Mouse (Mus musculus): ENCODE measurements at regions not wholly inside any gene's neighbourhood (a gene's known extent, or its start where the extent isn't known, plus 50 kb on each side); places are given as distances from the start of the nearest gene placed in this dataset.
"Not testable (repeated sequence)": the region's sequence is repeated elsewhere in the genome, so short reads cannot be mapped to it uniquely, and the experiment has no call there.

DNA sequence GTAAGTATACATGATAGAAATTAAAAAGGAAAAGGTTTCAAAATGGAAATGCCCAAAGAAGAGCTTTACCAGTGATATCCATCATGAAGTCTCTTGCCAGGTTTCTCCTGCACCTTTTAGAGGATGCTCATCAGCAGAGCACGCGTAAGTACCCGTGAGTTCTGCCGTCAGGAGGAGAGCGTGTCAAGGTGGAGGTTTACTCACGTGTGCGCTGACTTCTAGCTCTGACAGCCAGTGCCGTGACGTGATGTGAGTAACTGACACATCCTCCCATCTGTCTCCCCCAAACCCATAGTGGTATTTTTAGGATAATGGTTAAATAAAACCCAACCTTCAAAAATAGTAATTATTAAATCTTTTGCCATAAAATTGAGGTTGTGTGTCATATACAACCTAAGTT lies 55.3 kb downstream of the Adra2a start:
- DNase-seq: no peak

DNA sequence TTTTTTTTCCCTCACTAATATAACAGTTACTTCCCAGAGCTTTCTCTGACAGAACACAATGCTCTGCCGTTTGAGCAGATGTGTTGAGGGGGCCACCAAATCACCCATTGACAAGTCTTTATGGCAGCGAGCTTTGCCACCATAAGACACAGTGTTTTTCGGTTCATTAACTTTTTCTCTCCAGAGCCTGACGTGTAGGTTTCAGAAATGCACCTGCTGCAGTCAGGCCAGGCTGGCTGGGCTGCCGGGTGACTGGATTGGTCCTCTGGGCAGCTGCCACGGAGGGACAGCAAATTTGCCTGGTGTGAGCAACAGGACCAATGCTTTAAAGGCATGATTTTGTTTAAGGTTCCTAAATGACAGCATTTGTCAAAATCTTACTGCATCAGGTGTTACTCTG lies 55.8 kb downstream of the Adra2a start:
- DNase-seq: no peak

DNA sequence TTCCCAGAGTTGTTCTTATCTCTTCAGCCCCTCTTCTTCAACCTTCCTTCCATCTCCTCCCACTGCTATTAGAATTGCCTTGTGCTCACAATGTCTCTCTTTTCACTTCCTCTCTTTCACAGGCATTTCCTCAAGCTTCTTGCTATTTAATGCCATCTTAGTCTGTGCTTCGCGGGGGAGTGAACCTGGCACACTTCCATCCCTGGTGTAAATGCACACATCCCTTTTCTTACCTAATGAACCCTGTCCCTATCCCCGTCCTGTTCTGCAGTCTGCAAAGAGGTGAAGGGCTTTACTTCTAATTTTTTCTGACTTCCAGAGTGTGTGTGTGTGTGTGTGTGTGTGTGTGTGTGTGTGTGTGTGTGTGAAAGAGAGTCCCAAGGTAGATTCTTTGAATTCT lies 62.6 kb downstream of the Adra2a start:
- no peak for DNase-seq

DNA sequence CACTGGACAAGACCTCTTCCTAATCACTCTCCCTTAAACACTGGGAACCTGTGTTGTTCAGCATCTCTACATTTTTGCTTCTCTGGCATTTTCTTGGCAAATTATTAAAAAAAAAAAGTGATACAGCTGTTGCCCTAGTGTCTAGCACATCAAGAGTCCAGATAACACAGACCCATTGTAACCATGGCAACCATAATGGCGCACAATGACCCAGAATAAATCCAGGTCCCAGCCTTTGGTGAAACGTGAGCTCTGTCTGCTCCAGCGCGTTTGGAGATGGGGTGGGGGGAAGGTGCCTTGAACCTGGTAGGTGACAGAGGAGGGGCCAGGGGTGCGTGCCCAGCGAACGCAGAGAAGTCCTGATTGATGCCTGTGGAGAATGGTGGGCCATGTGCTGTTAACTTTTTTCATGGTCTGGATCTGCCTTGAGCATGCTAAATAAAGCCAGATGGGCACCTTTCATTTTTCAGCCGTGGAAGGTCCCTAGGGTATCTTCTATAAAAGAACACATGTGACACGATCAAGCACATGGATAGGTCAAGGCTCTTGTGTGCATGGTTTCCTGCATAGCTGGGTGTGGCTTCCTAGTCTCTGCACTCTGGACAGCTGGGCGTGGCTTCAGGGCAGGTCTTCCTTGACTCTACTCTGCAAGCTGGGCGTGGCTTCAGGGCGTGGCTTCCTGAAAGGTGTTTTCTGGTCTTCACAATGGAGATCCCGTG lies 63.3 kb downstream of the Adra2a start:
- no peak for DNase-seq

DNA sequence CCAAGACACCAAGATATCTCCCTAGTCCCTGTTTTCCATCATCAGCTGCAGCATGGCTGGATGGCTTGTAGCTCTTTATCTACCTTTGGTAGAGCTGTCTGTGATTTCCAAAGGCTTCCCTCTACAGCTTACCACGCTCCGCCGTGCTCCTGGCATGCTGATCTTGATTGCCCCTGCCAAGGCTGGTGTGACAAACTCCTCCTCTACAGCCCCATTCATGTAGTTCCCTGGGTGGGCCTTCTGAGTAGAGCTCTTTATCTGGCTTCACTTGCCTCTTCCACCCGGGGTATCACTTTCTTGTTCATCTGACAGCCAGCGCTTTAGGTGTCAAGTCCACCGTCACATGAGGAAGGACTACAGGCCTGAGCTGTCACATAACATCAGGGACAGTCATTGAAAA lies 66.1 kb downstream of the Adra2a start:
- no peak for DNase-seq

DNA sequence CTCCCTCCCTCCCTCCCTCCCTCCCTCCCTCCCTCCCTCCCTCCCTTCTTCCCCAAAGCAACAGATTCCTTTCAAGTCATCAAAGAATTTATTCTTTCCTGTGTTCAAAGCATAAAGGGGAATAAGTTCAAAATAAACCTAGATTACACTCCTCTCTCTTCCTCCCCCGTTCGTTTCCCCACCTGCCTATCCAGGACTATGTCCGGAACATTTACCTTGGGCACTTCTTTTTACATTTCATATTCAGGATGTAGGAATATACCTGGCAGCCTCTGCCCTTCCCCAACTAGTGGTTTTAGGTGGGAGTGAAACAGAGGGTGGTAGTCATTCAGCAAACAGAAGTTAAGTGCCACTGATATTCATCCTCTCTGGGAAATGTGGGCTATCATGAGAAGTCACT lies 68.7 kb downstream of the Adra2a start:
- no peak for DNase-seq

DNA sequence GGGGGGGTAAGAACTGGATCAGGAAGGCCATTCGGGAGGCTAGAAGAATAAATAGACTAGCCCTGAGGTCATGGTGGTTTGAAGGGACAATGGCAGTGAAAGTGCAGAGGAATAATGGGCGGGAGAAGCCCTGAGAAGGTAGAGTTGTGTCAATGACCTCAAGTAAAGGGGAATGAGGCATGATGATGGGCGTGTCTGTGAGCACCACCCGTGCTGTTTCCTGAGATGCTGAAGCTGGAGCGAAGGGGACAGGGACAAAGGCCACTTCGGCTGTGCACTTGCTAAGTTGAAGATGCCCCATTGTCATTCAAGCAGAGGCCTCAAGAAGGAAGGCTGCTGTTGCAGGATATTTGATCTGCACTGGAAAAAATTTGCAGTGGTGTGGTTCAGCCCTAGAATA lies 69.5 kb downstream of the Adra2a start:
- no peak for DNase-seq

DNA sequence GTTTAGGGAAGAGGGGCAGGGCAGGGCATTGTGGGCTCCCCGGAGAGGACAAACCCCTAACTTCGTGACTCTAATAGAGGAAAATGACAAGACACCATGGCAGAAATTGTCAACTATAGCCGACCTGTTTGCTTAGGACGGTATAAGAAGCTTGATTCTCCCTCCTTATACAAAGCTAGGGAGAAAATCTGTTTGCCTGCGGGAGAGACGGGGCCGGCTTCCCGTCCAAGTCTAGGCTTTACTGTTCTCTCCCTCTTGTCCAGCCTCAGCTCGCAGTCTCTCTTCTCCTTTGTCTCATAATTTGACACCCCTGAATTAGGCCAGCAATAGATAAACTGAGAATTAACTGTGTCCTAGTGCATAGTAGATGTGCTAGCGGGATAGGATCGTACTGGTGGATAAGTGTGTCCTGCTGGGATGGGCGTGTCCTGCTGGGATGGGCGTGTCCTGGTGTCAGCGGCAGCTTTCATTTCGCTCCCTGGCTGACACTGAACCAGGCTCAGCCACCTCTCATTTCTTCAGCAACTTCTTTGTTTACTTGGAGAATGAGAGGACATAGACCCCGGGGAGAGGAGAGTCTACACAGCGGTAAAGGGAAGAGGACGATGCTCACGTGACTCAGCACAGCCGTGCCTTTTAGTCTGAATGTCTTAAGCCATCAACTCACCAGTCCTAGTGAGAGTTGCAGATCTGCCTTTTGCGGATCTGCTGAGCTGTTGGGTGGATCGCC lies 70.8 kb downstream of the Adra2a start:
- peak; percentile 50 to 59 for DNase-seq

DNA sequence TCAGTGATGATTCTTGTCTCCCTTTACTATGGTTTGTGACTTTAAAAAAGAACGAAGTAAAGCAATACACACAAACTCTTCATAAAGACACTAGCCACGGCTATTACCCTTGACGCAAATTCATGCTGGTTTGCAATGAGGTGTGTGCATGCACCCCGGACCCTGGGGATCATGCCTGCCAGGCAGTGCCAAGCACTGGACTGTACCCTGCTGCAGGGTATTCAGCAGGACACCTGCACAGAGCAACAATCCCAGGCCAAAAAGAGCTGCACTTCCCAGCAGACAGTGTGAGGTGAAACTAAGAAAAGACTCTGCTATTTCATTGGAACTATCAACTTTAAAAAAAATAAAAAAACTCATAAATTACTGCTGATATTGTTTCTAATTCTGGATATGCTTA lies 71.4 kb downstream of the Adra2a start:
- DNase-seq: no peak

DNA sequence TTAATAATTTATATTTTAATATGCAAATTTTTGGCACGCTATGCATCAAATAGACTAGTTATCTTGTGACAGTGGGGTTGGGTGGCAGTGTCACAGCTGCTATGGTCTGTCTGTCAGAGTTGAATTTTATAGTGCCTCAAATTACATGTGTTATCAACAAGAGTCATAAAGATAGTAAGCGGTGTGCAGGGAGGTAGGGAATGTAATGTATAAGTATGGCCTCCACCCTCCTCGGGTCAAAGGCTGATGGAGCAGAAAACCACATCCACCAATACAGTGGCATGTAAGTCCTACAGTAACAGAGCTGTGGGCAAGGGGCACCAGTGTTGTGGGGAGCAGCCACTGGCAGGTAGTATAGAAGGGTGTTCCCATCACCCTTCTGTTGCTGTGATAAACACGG lies 72.9 kb downstream of the Adra2a start:
- DNase-seq: no peak

DNA sequence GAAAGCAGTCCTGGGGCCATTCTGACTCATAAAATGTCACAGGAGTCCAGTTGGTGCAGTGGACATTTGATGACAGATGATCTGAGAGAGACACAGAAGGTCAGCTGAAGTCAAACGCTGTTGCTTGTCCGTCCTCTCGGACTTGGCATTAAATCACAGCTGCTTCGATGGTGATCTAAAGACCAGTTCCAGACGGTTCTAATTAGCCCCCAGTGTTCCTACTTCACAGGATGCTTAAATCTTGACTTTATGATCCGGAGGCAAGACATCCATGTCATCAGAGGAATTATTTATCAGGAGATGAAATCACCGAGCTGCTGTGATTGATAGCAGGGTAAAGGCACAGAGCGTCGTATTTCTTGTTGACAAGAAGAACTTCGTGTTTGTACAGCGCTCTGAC lies 73.7 kb downstream of the Adra2a start:
- DNase-seq: no peak

DNA sequence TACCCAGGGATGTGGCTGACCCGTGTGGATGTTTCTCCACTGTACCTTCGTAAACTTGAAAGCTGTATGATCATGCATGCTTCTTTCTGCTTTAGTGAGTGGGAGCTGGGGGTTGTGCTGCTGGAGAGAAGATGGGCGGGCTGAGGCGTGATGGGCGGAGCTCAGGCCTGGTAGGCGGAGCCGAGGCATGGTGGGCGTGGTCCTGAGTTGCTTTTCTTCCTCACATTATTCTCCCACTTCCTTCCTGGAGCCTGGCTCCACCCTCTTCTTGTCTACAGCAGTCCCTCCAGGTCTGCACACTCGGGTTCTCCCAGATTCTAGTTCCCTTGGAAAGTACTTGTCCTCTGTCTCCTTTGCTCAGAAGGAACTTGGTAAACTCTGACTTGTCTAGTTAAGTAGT lies 79.6 kb downstream of the Adra2a start:
- DNase-seq: no peak

DNA sequence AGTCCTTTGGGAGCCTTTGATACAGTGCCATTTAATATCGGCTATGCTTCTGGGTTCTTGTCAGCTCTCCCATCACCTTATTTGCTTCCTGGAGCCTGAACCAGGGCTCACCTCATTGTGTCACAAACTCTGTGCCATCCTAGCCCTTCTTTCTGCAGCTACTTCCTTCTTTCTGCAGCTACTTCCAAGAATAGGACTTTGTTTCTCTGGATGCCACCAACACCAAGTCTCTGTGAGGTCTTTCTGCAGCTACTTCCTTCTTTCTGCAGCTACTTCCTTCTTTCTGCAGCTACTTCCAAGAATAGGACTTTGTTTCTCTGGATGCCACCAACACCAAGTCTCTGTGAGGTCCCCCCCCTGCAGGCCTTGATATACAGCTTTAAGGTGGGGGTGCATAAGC lies 107.8 kb downstream of the Adra2a start:
- not testable (repeated sequence) for DNase-seq

DNA sequence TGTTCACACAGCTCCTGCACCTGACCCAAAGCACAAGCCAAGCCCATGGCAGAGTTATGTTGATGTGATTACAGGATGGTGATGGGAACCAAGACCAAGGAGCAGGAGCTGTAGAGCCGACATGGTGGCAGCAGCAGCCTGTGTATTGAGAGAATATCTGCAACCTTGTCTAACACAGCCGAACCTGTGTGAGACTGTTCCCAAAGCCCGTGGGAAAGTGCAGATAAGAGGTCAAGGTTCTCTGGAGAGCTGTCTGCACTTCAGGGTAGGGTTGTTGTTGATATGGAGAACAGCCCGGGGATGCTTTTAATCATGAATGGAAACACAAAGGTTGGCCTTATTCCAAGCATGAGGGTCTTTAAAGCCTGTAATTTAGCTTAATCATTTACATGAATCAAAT lies 110.4 kb downstream of the Adra2a start:
- DNase-seq: no peak

DNA sequence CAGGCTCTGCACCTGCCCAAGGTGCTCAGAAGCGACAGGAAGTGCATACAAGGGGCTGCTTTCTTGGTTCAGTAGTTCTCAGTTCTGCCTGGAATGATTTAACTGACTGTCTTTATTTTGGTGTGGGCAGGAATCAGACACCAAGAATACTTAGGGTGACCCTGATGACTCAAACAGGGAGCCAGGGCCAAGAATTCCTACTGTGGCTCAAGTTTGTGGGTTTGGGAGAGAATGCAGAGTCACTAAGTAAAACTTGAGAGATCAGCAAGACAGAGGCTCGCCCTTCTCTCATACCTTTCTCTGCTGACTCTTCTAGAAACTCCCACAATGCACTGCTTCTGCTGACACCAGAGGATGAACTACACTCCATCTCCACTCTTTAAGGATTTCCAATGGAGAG lies 126.4 kb downstream of the Adra2a start:
- DNase-seq: no peak

DNA sequence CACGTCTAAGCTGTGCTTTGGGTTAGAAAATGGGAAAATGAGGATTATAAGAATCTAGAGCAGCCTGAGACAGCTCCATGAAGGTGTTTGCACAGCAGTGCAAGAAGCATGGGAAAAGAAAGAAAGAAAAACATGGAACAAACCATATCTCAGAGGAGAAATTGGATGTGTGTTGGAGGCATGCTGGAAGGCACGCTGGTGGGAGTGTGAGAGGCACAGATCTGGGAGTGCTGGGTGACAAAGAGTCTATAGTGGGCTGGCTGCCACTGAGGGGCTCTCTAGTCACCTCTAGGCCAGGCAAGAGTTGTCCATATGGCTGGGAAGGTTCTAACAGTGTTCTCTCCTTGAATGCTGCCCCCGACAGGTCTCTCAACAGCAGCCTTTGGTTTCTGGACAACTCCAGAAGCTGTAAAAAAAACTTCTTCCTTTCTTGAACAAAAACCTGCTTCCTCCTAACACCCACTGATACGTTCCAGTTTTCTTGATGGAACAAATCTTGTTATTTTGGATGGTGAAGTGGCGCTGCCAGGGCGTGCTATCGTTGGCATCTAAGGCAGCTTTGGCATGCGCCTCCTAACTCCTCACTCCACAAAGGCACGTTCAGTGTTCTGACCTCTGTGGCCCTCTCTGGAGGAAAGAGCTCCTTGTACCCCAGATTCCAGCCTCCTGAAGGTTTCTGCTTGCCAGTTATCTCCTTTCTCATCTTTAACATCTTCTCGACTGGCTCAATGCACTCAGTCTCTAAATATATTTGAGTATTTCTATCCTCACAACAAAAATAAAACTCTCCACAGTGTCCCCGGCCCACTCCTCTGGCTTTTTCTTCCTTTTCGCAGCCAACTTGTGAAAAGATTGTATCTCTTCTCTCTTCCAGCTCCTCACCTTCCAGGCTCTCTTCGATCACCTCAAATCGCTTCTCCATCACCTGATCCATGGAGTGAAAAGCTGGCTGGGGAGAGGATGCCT lies 130.4 kb downstream of the Adra2a start:
- no peak for DNase-seq

DNA sequence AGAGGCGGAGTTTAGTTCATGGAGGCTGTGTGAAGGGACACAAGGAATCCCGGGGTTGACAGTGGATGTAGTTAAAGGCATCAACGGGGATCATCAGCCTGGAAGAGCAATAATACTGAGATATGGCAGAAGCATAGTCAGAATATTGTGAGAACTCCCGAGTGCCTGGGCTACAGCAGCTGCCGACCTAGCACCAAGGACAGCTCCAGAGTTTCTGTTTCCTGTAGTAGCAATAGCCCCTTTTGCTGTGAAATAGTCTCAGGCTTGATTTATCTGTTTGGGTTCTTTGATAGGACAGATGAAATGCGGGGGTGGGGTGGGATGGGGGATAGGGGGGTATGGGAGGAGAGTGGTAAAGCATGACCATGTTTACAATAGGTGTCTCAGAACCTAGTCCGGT lies 131.8 kb downstream of the Adra2a start:
- DNase-seq: no peak

DNA sequence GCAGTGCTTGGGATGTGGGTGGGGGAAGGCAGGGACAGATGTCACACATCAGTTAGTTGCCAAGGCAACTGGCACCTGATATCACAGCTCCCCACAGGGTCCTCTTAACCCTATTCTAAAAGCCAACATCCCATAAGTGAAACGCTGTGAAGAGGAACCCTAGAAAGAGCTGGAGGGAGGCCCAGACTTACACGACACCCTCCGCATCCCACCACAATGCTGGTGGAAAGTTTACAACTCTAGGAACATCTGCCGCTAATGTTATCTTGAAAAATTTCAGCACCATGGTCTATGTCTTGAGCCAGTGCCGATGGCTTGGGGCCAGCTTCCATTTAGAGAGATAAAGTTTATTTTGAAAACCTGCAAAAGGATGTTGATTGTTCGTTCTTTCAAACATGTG lies 133.5 kb downstream of the Adra2a start:
- no peak for DNase-seq

DNA sequence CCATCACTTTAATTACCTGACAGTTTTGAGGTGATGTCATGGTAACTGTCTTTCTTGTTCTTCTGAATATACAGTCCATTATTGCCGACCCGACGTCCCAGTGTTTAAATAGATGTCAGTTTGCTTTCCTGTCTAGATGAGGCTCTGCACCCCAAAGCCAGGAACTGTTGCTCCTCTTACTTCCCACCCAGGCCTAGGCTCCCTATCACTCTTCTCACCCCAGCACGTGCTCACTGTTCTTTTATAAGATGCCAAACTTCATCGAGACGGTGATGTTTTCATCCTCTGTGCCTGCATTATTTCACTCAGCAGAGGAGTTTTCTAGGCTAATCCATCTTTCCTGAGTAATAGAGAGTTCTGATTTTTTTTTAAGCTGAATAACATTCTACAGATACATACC lies 156.5 kb downstream of the Adra2a start:
- no peak for DNase-seq

DNA sequence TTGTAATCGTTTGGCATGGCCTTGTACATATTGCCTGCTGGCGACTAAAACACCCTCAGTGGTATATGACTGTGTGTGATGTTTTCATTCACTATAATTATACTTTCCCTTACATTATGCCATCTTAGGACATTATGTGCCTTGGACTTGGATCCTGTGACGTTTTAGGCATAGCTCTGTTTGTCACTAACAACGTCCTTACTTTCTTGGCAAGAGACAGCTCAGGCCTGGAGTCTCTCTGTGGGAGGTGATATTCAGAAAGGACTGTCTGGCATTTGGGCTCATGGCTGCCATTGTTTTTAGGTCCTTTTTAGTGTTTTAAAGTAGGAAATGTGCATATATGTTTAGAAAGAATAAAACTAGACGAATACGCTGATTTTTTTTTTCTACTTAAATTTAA lies 158.5 kb downstream of the Adra2a start:
- no peak for DNase-seq

DNA sequence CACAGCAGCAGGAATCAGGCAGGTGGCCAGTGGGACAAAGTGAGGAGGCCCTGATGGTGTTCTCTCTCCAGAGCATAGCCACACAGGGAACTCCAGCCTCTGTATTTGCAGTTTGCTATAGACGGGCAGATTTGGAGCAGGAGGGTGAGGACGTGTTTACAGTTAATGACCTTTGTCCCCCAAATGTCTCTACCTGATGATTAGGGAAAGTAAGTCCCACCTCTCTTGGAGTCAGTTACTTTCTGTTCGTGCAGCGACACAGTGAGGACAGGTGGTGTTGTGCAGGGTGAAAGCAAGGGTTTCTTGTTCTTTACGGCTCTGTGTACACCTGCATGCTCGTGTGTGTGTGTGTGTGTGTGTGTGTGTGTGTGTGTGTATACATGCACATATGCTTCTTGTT lies 162.9 kb downstream of the Adra2a start:
- DNase-seq: no peak

DNA sequence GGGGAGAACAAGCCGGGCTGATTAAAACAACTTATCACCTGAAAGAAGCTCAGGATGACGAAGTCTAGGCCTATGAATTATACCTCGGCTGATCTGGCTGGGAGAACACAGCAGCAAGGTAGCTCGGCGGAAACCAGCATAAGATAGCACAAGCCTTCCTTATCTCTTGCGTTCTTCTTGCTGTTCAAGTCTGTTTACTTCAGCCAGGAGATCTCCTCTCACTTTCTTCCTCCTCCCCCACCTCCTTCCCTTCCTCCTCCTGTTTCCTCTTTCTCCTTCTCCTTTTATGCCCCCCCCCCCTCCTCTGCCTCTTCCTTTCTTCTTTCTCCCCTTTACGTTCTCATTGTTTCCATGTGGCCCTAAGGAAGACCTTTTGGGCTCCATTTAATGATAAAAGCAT lies 168.2 kb downstream of the Adra2a start:
- no peak for DNase-seq

DNA sequence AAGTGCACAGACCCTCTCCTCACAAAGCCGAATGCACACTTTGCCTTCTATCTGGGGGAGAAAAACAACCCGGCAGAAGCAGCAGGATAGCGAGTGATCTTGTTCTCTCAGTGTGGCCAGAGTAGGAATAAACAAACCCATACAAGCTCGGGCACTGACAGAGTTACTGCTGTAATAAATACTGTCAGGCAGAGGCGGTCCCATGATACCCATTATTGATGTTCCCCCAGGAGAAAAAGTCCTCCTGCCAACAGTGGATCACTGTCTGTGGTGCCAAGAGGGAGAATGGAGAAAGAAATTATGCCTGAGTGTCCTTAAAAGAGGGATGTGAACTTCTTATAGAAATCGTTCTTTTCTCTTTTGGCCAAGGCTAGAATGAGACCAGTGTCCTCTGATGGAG lies 200.2 kb downstream of the Adra2a start:
- no peak for DNase-seq
